Mouse (Mus musculus): ENCODE results near the gene Bbip1.

DNA sequence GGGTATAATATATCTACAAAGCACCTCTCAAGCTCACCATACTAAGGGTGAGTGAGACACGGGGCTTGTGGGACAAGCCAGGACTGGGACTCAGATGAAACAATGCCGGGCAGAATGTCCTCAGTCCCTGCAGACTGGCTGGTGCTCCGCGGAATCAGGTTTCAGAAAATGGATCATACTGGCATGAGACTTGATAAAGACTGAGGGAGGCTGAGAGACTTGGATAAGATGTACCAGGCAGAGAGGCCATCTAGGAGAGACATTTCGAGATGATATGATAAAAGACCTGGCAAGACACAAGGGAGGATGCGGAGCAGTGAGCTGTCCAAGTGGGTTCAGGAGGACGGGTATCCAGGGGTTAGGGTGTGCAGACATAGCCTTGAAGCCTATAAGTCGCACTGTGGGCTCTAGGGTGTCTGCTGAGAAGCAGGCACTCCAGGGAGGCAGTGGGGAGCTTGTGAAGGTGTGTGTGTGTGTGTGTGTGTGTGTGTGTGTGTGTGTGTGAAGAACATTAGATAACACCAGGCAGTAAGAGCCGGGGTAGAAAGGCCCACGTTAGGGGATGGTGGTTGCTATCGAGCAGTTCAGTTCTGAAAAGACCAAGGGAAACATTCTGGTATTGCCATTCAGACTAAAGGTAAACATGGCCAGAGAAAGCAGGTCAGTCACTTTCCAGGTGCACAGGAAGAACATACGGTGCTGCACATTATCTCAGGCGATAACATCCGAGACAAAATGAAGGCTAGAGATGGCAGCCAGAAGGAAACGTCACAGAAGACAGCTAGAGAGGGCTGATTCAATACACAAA is 42.3 kb downstream of the Bbip1 start:
- TF ChIP-seq POLR2A (IDR thresholded peaks at IDR 0.05; ENCODE audit: control insufficient read depth, low read depth, low read length) (no peak), CTCF (IDR thresholded peaks at IDR 0.05; ENCODE audit: control insufficient read depth, insufficient read depth, insufficient replicate concordance, low read depth, low read length) (no peak)
